Mouse (Mus musculus): ENCODE data around the gene Rad54l2. TPM values are rescaled to one million over a fixed set of nuclear protein-coding genes. Genes with fewer than 3 reads are reported as not detected.

The Rad54l2 gene
- polyA plus RNA-seq, 1 experiment from 2014 or later = 4.8 TPM

GRCm38 (mm10) chr9:106770216-106770615 is 18.8 kb downstream of the Rad54l2 start:
- Histone ChIP-seq H3K4me2 (ENCODE audit: low read depth, low read length) (no peak overlapping the region), H3K9ac (ENCODE audit: low read length) (no peak overlapping the region), H3K4me1 (ENCODE audit: control insufficient read depth, insufficient read depth, low read length) (0 out of 2 replicates have a peak, but pooled peaks cover 3% of the 10 kb centered on the region), H3K27ac (ENCODE audit: low read length) (no peak overlapping the region), H3K27me3 (ENCODE audit: control insufficient read depth, insufficient read depth, low read length) (no peaks in the 10 kb centered on the region), H3K9me3 (replicated peaks; ENCODE audit: control insufficient read depth, low read length) (no peaks in the 10 kb centered on the region), H3K36me3 (ENCODE audit: control insufficient read depth, insufficient read depth, low read length) (no peaks in the 10 kb centered on the region), H3K4me3 (replicated peaks; ENCODE audit: low read length) (no peak overlapping the region)
- WGBS = 63% methylated on average over 3 of the region's 3 CpGs
- ATAC-seq (ENCODE audit: insufficient read depth, low FRiP score) = no peak

GRCm38 (mm10) chr9:106769781-106770180 is 19.2 kb downstream of the Rad54l2 start:
- H3K9ac ChIP-seq (ENCODE audit: low read length) = no peak overlapping the region
- 92% methylated on average over 5 of the region's 5 CpGs for WGBS
- H3K4me1 ChIP-seq (ENCODE audit: control insufficient read depth, insufficient read depth, low read length) = 0 out of 2 replicates have a peak, but pooled peaks cover 3% of the 10 kb centered on the region

GRCm38 (mm10) chr9:106756421-106756820 is 32.6 kb downstream of the Rad54l2 start:
- no peaks in the 10 kb centered on the region for H3K9me3 ChIP-seq (replicated peaks; ENCODE audit: control insufficient read depth, low read length)
- H3K4me3 ChIP-seq (replicated peaks; ENCODE audit: low read length) = no peak overlapping the region
- H3K4me1 ChIP-seq (ENCODE audit: control insufficient read depth, insufficient read depth, low read length) = no peaks in the 10 kb centered on the region
- ATAC-seq (ENCODE audit: insufficient read depth, low FRiP score) = no peak
- H3K4me2 ChIP-seq (ENCODE audit: low read depth, low read length) = no peak overlapping the region
- no peak overlapping the region for H3K9ac ChIP-seq (ENCODE audit: low read length)
- H3K36me3 ChIP-seq (ENCODE audit: control insufficient read depth, insufficient read depth, low read length) = no peaks in the 10 kb centered on the region
- H3K27ac ChIP-seq (ENCODE audit: low read length) = no peak overlapping the region
- WGBS = 85% methylated on average over 9 of the region's 9 CpGs
- H3K27me3 ChIP-seq (ENCODE audit: control insufficient read depth, insufficient read depth, low read length) = no peaks in the 10 kb centered on the region

More at GRCm38 (mm10) chr9:106769781-106770180, 19.2 kb downstream of the Rad54l2 start:
- H3K4me2 ChIP-seq (ENCODE audit: low read depth, low read length) = no peak overlapping the region
- H3K4me3 ChIP-seq (replicated peaks; ENCODE audit: low read length) = no peak overlapping the region
- H3K27me3 ChIP-seq (ENCODE audit: control insufficient read depth, insufficient read depth, low read length) = no peaks in the 10 kb centered on the region
- no peak for ATAC-seq (ENCODE audit: insufficient read depth, low FRiP score)
- H3K9me3 ChIP-seq (replicated peaks; ENCODE audit: control insufficient read depth, low read length) = no peaks in the 10 kb centered on the region
- H3K27ac ChIP-seq (ENCODE audit: low read length) = no peak overlapping the region
- no peaks in the 10 kb centered on the region for H3K36me3 ChIP-seq (ENCODE audit: control insufficient read depth, insufficient read depth, low read length)

- Histone ChIP-seq H3K27ac (ENCODE audit: low read length) (no peak overlapping the region), H3K9me3 (replicated peaks; ENCODE audit: control insufficient read depth, low read length) (no peaks in the 10 kb centered on the region), H3K36me3 (ENCODE audit: control insufficient read depth, insufficient read depth, low read length) (no peaks in the 10 kb centered on the region), H3K4me3 (replicated peaks; ENCODE audit: low read length) (no peak overlapping the region), H3K27me3 (ENCODE audit: control insufficient read depth, insufficient read depth, low read length) (no peaks in the 10 kb centered on the region), H3K4me2 (ENCODE audit: low read depth, low read length) (no peak overlapping the region), H3K4me1 (ENCODE audit: control insufficient read depth, insufficient read depth, low read length) (no peaks in the 10 kb centered on the region), H3K9ac (ENCODE audit: low read length) (no peak overlapping the region)
- no peak for ATAC-seq (ENCODE audit: insufficient read depth, low FRiP score)
- 90% methylated on average over 4 of the region's 4 CpGs for WGBS
Observed at GRCm38 (mm10) chr9:106755776-106756175, 33.2 kb downstream of the Rad54l2 start.

GRCm38 (mm10) chr9:106754311-106754710 is 34.7 kb downstream of the Rad54l2 start:
- Histone ChIP-seq H3K4me1 (ENCODE audit: control insufficient read depth, insufficient read depth, low read length) (no peaks in the 10 kb centered on the region), H3K4me2 (ENCODE audit: low read depth, low read length) (no peak overlapping the region), H3K27me3 (ENCODE audit: control insufficient read depth, insufficient read depth, low read length) (no peaks in the 10 kb centered on the region), H3K9ac (ENCODE audit: low read length) (no peak overlapping the region), H3K27ac (ENCODE audit: low read length) (no peak overlapping the region), H3K9me3 (replicated peaks; ENCODE audit: control insufficient read depth, low read length) (no peaks in the 10 kb centered on the region), H3K36me3 (ENCODE audit: control insufficient read depth, insufficient read depth, low read length) (no peaks in the 10 kb centered on the region), H3K4me3 (replicated peaks; ENCODE audit: low read length) (no peak overlapping the region)
- WGBS = 82% methylated on average over 2 of the region's 2 CpGs
- ATAC-seq (ENCODE audit: insufficient read depth, low FRiP score) = no peak

- Histone ChIP-seq H3K4me3 (replicated peaks; ENCODE audit: low read length) (no peak overlapping the region), H3K9me3 (replicated peaks; ENCODE audit: control insufficient read depth, low read length) (no peaks in the 10 kb centered on the region), H3K4me2 (ENCODE audit: low read depth, low read length) (no peak overlapping the region), H3K4me1 (ENCODE audit: control insufficient read depth, insufficient read depth, low read length) (no peaks in the 10 kb centered on the region), H3K27me3 (ENCODE audit: control insufficient read depth, insufficient read depth, low read length) (no peaks in the 10 kb centered on the region), H3K27ac (ENCODE audit: low read length) (no peak overlapping the region), H3K36me3 (ENCODE audit: control insufficient read depth, insufficient read depth, low read length) (no peaks in the 10 kb centered on the region), H3K9ac (ENCODE audit: low read length) (no peak overlapping the region)
- 86% methylated on average over 5 of the region's 5 CpGs for WGBS
- no peak for ATAC-seq (ENCODE audit: insufficient read depth, low FRiP score)
Observed at GRCm38 (mm10) chr9:106752135-106752534, 36.9 kb downstream of the Rad54l2 start.

- no peak overlapping the region for H3K4me2 ChIP-seq (ENCODE audit: low read depth, low read length)
- no peak for ATAC-seq (ENCODE audit: insufficient read depth, low FRiP score)
- 91% methylated on average over 1 of the region's 1 CpGs for WGBS
- no peak overlapping the region for H3K27ac ChIP-seq (ENCODE audit: low read length)
- no peaks in the 10 kb centered on the region for H3K36me3 ChIP-seq (ENCODE audit: control insufficient read depth, insufficient read depth, low read length)
- no peaks in the 10 kb centered on the region for H3K27me3 ChIP-seq (ENCODE audit: control insufficient read depth, insufficient read depth, low read length)
- no peak overlapping the region for H3K9ac ChIP-seq (ENCODE audit: low read length)
- no peaks in the 10 kb centered on the region for H3K9me3 ChIP-seq (replicated peaks; ENCODE audit: control insufficient read depth, low read length)
- H3K4me3 ChIP-seq (replicated peaks; ENCODE audit: low read length) = no peak overlapping the region
- H3K4me1 ChIP-seq (ENCODE audit: control insufficient read depth, insufficient read depth, low read length) = no peaks in the 10 kb centered on the region
Observed at GRCm38 (mm10) chr9:106739962-106740361, 49.0 kb downstream of the Rad54l2 start.

GRCm38 (mm10) chr9:106739056-106739455 is 49.9 kb downstream of the Rad54l2 start:
- Histone ChIP-seq H3K4me1 (ENCODE audit: control insufficient read depth, insufficient read depth, low read length) (no peaks in the 10 kb centered on the region), H3K9ac (ENCODE audit: low read length) (no peak overlapping the region), H3K4me3 (replicated peaks; ENCODE audit: low read length) (no peak overlapping the region), H3K36me3 (ENCODE audit: control insufficient read depth, insufficient read depth, low read length) (no peaks in the 10 kb centered on the region), H3K4me2 (ENCODE audit: low read depth, low read length) (no peak overlapping the region), H3K9me3 (replicated peaks; ENCODE audit: control insufficient read depth, low read length) (no peaks in the 10 kb centered on the region), H3K27ac (ENCODE audit: low read length) (no peak overlapping the region), H3K27me3 (ENCODE audit: control insufficient read depth, insufficient read depth, low read length) (no peaks in the 10 kb centered on the region)
- ATAC-seq (ENCODE audit: insufficient read depth, low FRiP score) = no peak
- 85% methylated on average over 1 of the region's 1 CpGs for WGBS

- Histone ChIP-seq H3K4me2 (ENCODE audit: low read depth, low read length) (no peak overlapping the region), H3K4me1 (ENCODE audit: control insufficient read depth, insufficient read depth, low read length) (no peaks in the 10 kb centered on the region), H3K36me3 (ENCODE audit: control insufficient read depth, insufficient read depth, low read length) (no peaks in the 10 kb centered on the region), H3K9me3 (replicated peaks; ENCODE audit: control insufficient read depth, low read length) (no peaks in the 10 kb centered on the region), H3K4me3 (replicated peaks; ENCODE audit: low read length) (no peak overlapping the region), H3K27ac (ENCODE audit: low read length) (no peak overlapping the region), H3K9ac (ENCODE audit: low read length) (no peak overlapping the region), H3K27me3 (ENCODE audit: control insufficient read depth, insufficient read depth, low read length) (no peaks in the 10 kb centered on the region)
- WGBS = 84% methylated on average over 2 of the region's 2 CpGs
- no peak for ATAC-seq (ENCODE audit: insufficient read depth, low FRiP score)
Observed at GRCm38 (mm10) chr9:106738199-106738985, 50.6 kb downstream of the Rad54l2 start.

Measured in stomach, embryonic 16.5 days (tissue).